Mouse (Mus musculus) retina, adult 2 months (tissue): ENCODE results near the gene Ccdc173.
"Not testable (repeated sequence)": the region's sequence is repeated elsewhere in the genome, so short reads cannot be mapped to it uniquely, and the experiment has no call there.

Experiments
- DNase-seq: peaks from one replicate; pipeline ENCODE4 v3.0.0-alpha.2; 2012; ENCODE audit warnings: low read depth, low spot score

Ccdc173 gene

GRCm38 (mm10) chr2:69789429-69790069 lies at the start of gene Ccdc173, which contains the start of gene Phospho2:
Ccdc173 (minus strand) TSS chr2:69789575.
Phospho2 (plus strand) TSS chr2:69789623.
- peak; percentile 98 for DNase-seq

GRCm38 (mm10) chr2:69838707-69839106 lies 49.3 kb upstream of the Ccdc173 start:
- DNase-seq = no peak

GRCm38 (mm10) chr2:69837996-69838395 lies 48.6 kb upstream of the Ccdc173 start:
- no peak for DNase-seq

- DNase-seq = no peak
Observed at GRCm38 (mm10) chr2:69837244-69837967, 48.0 kb upstream of the Ccdc173 start.

- no peak for DNase-seq
Observed at GRCm38 (mm10) chr2:69830116-69830515, 40.7 kb upstream of the Ccdc173 start.

- no peak for DNase-seq
Observed at GRCm38 (mm10) chr2:69829680-69830079, 40.3 kb upstream of the Ccdc173 start.

- peak; percentile 61 for DNase-seq
Observed at GRCm38 (mm10) chr2:69828031-69828430, 38.7 kb upstream of the Ccdc173 start.

GRCm38 (mm10) chr2:69826380-69826779 lies 37.0 kb upstream of the Ccdc173 start:
- no peak for DNase-seq

- DNase-seq = no peak
Observed at GRCm38 (mm10) chr2:69825898-69826297, 36.5 kb upstream of the Ccdc173 start.

GRCm38 (mm10) chr2:69823129-69823677 lies 33.8 kb upstream of the Ccdc173 start:
- no peak for DNase-seq

GRCm38 (mm10) chr2:69822361-69823128 lies 33.2 kb upstream of the Ccdc173 start:
- DNase-seq = no peak

GRCm38 (mm10) chr2:69821711-69822110 lies 32.3 kb upstream of the Ccdc173 start, which contains the start of gene Klhl23:
Klhl23 (plus strand) TSS chr2:69821944.
- DNase-seq = no peak

- no peak for DNase-seq
Observed at GRCm38 (mm10) chr2:69820201-69820600, 30.8 kb upstream of the Ccdc173 start.

- no peak for DNase-seq
Observed at GRCm38 (mm10) chr2:69818350-69819085, 29.1 kb upstream of the Ccdc173 start.

GRCm38 (mm10) chr2:69816575-69816974 lies 27.2 kb upstream of the Ccdc173 start:
- no peak for DNase-seq

GRCm38 (mm10) chr2:69811349-69811748 lies 22.0 kb upstream of the Ccdc173 start:
- DNase-seq = not testable (repeated sequence)

GRCm38 (mm10) chr2:69810169-69810568 lies 20.8 kb upstream of the Ccdc173 start:
- DNase-seq = no peak

- not testable (repeated sequence) for DNase-seq
Observed at GRCm38 (mm10) chr2:69804663-69805062, 15.3 kb upstream of the Ccdc173 start.

GRCm38 (mm10) chr2:69803756-69804155 lies 14.4 kb upstream of the Ccdc173 start:
- DNase-seq = no peak

- DNase-seq = no peak
Observed at GRCm38 (mm10) chr2:69802911-69803312, 13.5 kb upstream of the Ccdc173 start.

GRCm38 (mm10) chr2:69790722-69791121 lies 1.3 kb upstream of the Ccdc173 start:
- no peak for DNase-seq
